13 mouse cellular contexts compared by ENCODE assay signal in the genomic region with DNA sequence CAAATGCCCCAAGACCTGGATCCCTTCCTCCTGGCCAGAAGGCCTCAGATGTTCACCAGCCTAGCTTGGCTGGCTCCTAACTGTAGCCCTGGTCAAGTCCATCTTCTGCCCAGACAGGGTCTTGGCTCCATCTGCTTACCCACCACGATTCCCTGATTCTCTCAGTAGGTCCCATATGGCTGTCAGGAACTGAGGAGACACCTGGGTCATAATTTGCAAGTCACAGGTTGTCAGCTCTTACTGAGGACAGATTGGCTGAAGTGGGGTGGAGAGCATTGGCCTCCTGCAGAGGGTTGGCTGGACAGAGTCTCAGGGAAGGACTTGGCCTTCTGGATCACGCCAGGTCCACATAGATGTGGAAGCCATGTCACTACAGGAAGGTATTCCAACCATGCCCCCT.
DNase-seq lines count a peak whose midpoint lies in the region.
"Had no signal": no experiment of that assay in that cellular context is flagged by ENCODE, and none has a peak within 500 bp of the region (broad histone marks: within the 10 kb centered on the region; RNA-seq: fewer than 3 reads in every experiment).

No protein-coding gene starts in this region.

- DNase-seq in brain, adult 2 months (ENCODE audit: low read depth, low spot score), result peak; percentile 94
- DNase-seq in cerebellum, adult 11-12 months, result peak; percentile 85
- DNase-seq in cerebellum, adult 9-10 months, result peak; percentile 84
- peak; percentile 53 to 64 for DNase-seq in cerebellum, postnatal 25 days
- DNase-seq in kidney, postnatal 4 days, result no peak
- DNase-seq in spleen, postnatal 36 days (ENCODE audit: low spot score in 2 of 2), result no peak
- no peak for DNase-seq in embryo, embryonic 10.5 days (ENCODE audit: low spot score)
- DNase-seq: adrenal gland, adult 2 months; adrenal gland, postnatal 25 days; gastrocnemius, postnatal 10 days; heart, adult 18-20 months; heart, postnatal 14 days; kidney, adult 8-10 months had no signal

Comparison
In these comparisons a context has a peak if more than half of its experiments do, and no peak if none do; other contexts are left out.
1. DNase-seq: peak in brain, adult 2 months (single experiment), cerebellum, adult 11-12 months (single experiment), cerebellum, adult 9-10 months (single experiment) and cerebellum, postnatal 25 days (2 of 2); none in kidney, postnatal 4 days (0 of 2), spleen, postnatal 36 days (0 of 2) and embryo, embryonic 10.5 days (single experiment).